Mouse (Mus musculus): Measurements from ENCODE around the gene Kdm4c. TPM values are rescaled to one million over a fixed set of nuclear protein-coding genes. Genes with fewer than 3 reads are reported as not detected.

The Kdm4c gene
- polyA plus RNA-seq, 2 experiments, result 11.6 to 15.9 TPM

- Histone ChIP-seq H3K36me3 (ENCODE audit: control insufficient read depth, insufficient read depth, low read length) (peaks cover 3% of the 10 kb centered on the region), H3K27me3 (ENCODE audit: control insufficient read depth, insufficient read depth, low read length) (no peaks in the 10 kb centered on the region), H3K27ac (replicated peaks; ENCODE audit: low read depth, low read length) (no peak overlapping the region), H3K4me1 (ENCODE audit: control insufficient read depth, insufficient read depth, low read length) (peaks cover 2% of the 10 kb centered on the region; the same call in 1 of the 2 replicates), H3K4me2 (replicated peaks; ENCODE audit: low read depth, low read length, severe bottlenecking) (no peak overlapping the region), H3K4me3 (replicated peaks; ENCODE audit: low read length) (no peak overlapping the region), H3K9me3 (ENCODE audit: control insufficient read depth, low read length) (no peaks in the 10 kb centered on the region), H3K9ac (ENCODE audit: low read depth, low read length, severe bottlenecking) (no peak overlapping the region)
- 41% methylated on average over 1 of the region's 1 CpGs for WGBS
- DNase-seq (ENCODE audit: low spot score) (no peak), ATAC-seq (ENCODE audit: low FRiP score, low read depth) (no peak)
- TF ChIP-seq POLR2A (IDR thresholded peaks at IDR 0.05; ENCODE audit: borderline replicate concordance, extremely low read depth, insufficient read depth, insufficient read length), result no peak
Observed at GRCm38 (mm10) chr4:74258538-74258937, 16.2 kb downstream of the Kdm4c start.

- Histone ChIP-seq H3K27ac (replicated peaks; ENCODE audit: low read depth, low read length) (no peak overlapping the region), H3K4me3 (replicated peaks; ENCODE audit: low read length) (no peak overlapping the region), H3K27me3 (ENCODE audit: control insufficient read depth, insufficient read depth, low read length) (no peaks in the 10 kb centered on the region), H3K9me3 (ENCODE audit: control insufficient read depth, low read length) (no peaks in the 10 kb centered on the region), H3K36me3 (ENCODE audit: control insufficient read depth, insufficient read depth, low read length) (peaks cover 7% of the 10 kb centered on the region), H3K9ac (ENCODE audit: low read depth, low read length, severe bottlenecking) (no peak overlapping the region), H3K4me2 (replicated peaks; ENCODE audit: low read depth, low read length, severe bottlenecking) (no peak overlapping the region), H3K4me1 (ENCODE audit: control insufficient read depth, insufficient read depth, low read length) (no peaks in the 10 kb centered on the region)
- 34% methylated on average over 3 of the region's 3 CpGs for WGBS
- TF ChIP-seq POLR2A (IDR thresholded peaks at IDR 0.05; ENCODE audit: borderline replicate concordance, extremely low read depth, insufficient read depth, insufficient read length), result no peak
- ATAC-seq (ENCODE audit: low FRiP score, low read depth) (no peak), DNase-seq (ENCODE audit: low spot score) (no peak)
Observed at GRCm38 (mm10) chr4:74259331-74259730, 17.0 kb downstream of the Kdm4c start.

- Histone ChIP-seq H3K9me3 (ENCODE audit: control insufficient read depth, low read length) (no peaks in the 10 kb centered on the region), H3K27me3 (ENCODE audit: control insufficient read depth, insufficient read depth, low read length) (no peaks in the 10 kb centered on the region), H3K4me2 (replicated peaks; ENCODE audit: low read depth, low read length, severe bottlenecking) (no peak overlapping the region), H3K9ac (ENCODE audit: low read depth, low read length, severe bottlenecking) (no peak overlapping the region), H3K4me3 (replicated peaks; ENCODE audit: low read length) (no peak overlapping the region), H3K36me3 (ENCODE audit: control insufficient read depth, insufficient read depth, low read length) (peaks cover 7% of the 10 kb centered on the region), H3K4me1 (ENCODE audit: control insufficient read depth, insufficient read depth, low read length) (no peaks in the 10 kb centered on the region), H3K27ac (replicated peaks; ENCODE audit: low read depth, low read length) (no peak overlapping the region)
- DNase-seq (ENCODE audit: low spot score), result no peak
- no peak for ATAC-seq (ENCODE audit: low FRiP score, low read depth)
- TF ChIP-seq POLR2A (IDR thresholded peaks at IDR 0.05; ENCODE audit: borderline replicate concordance, extremely low read depth, insufficient read depth, insufficient read length), result no peak
Observed at GRCm38 (mm10) chr4:74261879-74262278, 19.6 kb downstream of the Kdm4c start.

DNA sequence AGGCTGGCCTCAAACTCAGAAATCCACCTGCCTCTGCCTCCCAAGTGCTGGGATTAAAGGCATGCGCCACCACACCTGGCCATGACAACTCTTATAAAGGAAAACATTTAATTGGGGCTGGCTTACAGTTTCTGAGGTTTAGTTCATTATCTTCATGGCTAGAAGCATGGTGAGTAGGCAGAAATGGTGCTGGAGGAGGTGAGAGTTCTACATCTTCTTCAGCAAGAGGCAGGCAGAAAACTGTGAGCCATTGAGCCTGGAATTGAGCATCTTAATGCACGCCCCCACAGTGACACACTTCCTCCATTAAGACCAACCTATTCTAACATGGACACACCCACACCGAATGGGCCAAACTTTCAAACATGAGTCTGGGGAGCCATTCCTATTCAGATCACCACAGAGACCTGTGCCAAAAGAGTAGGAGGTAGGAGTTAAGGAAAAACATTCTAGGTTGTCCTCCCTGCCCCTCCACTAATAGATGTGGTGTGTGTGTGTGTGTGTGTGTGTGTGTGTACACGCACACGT lies 22.2 kb downstream of the Kdm4c start:
- H3K4me3 ChIP-seq (replicated peaks; ENCODE audit: low read length), result no peak overlapping the region
- H3K36me3 ChIP-seq (ENCODE audit: control insufficient read depth, insufficient read depth, low read length), result peaks cover 7% of the 10 kb centered on the region
- H3K27ac ChIP-seq (replicated peaks; ENCODE audit: low read depth, low read length), result no peak overlapping the region
- H3K4me2 ChIP-seq (replicated peaks; ENCODE audit: low read depth, low read length, severe bottlenecking), result no peak overlapping the region
- no peaks in the 10 kb centered on the region for H3K4me1 ChIP-seq (ENCODE audit: control insufficient read depth, insufficient read depth, low read length)
- H3K9me3 ChIP-seq (ENCODE audit: control insufficient read depth, low read length), result no peaks in the 10 kb centered on the region
- WGBS, result 90% methylated on average over 5 of the region's 5 CpGs
- no peak for ATAC-seq (ENCODE audit: low FRiP score, low read depth)
- no peak overlapping the region for H3K9ac ChIP-seq (ENCODE audit: low read depth, low read length, severe bottlenecking)
- DNase-seq (ENCODE audit: low spot score), result no peak
- no peaks in the 10 kb centered on the region for H3K27me3 ChIP-seq (ENCODE audit: control insufficient read depth, insufficient read depth, low read length)
- TF ChIP-seq POLR2A (IDR thresholded peaks at IDR 0.05; ENCODE audit: borderline replicate concordance, extremely low read depth, insufficient read depth, insufficient read length), result no peak

- Histone ChIP-seq H3K4me3 (replicated peaks; ENCODE audit: low read length) (no peak overlapping the region), H3K36me3 (ENCODE audit: control insufficient read depth, insufficient read depth, low read length) (peaks cover 10% of the 10 kb centered on the region), H3K27ac (replicated peaks; ENCODE audit: low read depth, low read length) (no peak overlapping the region), H3K9ac (ENCODE audit: low read depth, low read length, severe bottlenecking) (no peak overlapping the region), H3K9me3 (ENCODE audit: control insufficient read depth, low read length) (no peaks in the 10 kb centered on the region), H3K27me3 (ENCODE audit: control insufficient read depth, insufficient read depth, low read length) (no peaks in the 10 kb centered on the region), H3K4me2 (replicated peaks; ENCODE audit: low read depth, low read length, severe bottlenecking) (no peak overlapping the region), H3K4me1 (ENCODE audit: control insufficient read depth, insufficient read depth, low read length) (no peaks in the 10 kb centered on the region)
- no peak for TF ChIP-seq POLR2A (IDR thresholded peaks at IDR 0.05; ENCODE audit: borderline replicate concordance, extremely low read depth, insufficient read depth, insufficient read length)
- no peak for DNase-seq (ENCODE audit: low spot score)
- WGBS, result 82% methylated on average over 5 of the region's 5 CpGs
- no peak for ATAC-seq (ENCODE audit: low FRiP score, low read depth)
Observed at GRCm38 (mm10) chr4:74271180-74271579, 28.9 kb downstream of the Kdm4c start.

GRCm38 (mm10) chr4:74277486-74277885 lies 35.2 kb downstream of the Kdm4c start:
- WGBS, result 73% methylated on average over 1 of the region's 1 CpGs
- Histone ChIP-seq H3K4me3 (replicated peaks; ENCODE audit: low read length) (no peak overlapping the region), H3K9me3 (ENCODE audit: control insufficient read depth, low read length) (no peaks in the 10 kb centered on the region), H3K36me3 (ENCODE audit: control insufficient read depth, insufficient read depth, low read length) (peaks cover 11% of the 10 kb centered on the region), H3K4me2 (replicated peaks; ENCODE audit: low read depth, low read length, severe bottlenecking) (no peak overlapping the region), H3K4me1 (ENCODE audit: control insufficient read depth, insufficient read depth, low read length) (no peaks in the 10 kb centered on the region), H3K27ac (replicated peaks; ENCODE audit: low read depth, low read length) (no peak overlapping the region), H3K27me3 (ENCODE audit: control insufficient read depth, insufficient read depth, low read length) (no peaks in the 10 kb centered on the region), H3K9ac (ENCODE audit: low read depth, low read length, severe bottlenecking) (no peak overlapping the region)
- no peak for TF ChIP-seq POLR2A (IDR thresholded peaks at IDR 0.05; ENCODE audit: borderline replicate concordance, extremely low read depth, insufficient read depth, insufficient read length)
- ATAC-seq (ENCODE audit: low FRiP score, low read depth) (no peak), DNase-seq (ENCODE audit: low spot score) (no peak)

Data from limb, embryonic 14.5 days (tissue).